Mouse (Mus musculus): ENCODE measurements at regions not wholly inside any gene's neighbourhood (a gene's known extent, or its start where the extent isn't known, plus 50 kb on each side); places are given as distances from the start of the nearest gene placed in this dataset.

- TF ChIP-seq CTCF (IDR thresholded peaks at IDR 0.05; ENCODE audit: low read depth, low read length) (no peak), POLR2AphosphoS5 (IDR thresholded peaks at IDR 0.05; ENCODE audit: insufficient replicate concordance, low read depth, low read length) (no peak)
Measured at GRCm38 (mm10) chr16:74467159-74467558, 55.5 kb upstream of the Robo2 start.
